Mouse (Mus musculus): ENCODE data around the gene Ap3d1. TPM values are rescaled to one million over a fixed set of nuclear protein-coding genes. Genes with fewer than 3 reads are reported as not detected.

The Ap3d1 gene
- polyA plus RNA-seq, 1 experiment from 2014 or later, result 45.7 TPM

GRCm38 (mm10) chr10:80702536-80703390 lies 39.3 kb downstream of the Ap3d1 start:
- H3K27ac ChIP-seq (ENCODE audit: low read length), result peak overlapping the region; percentile 81
- 2% methylated on average over 47 of the region's 47 CpGs for WGBS
- peaks cover 23% of the 10 kb centered on the region for H3K4me1 ChIP-seq (ENCODE audit: control insufficient read depth, insufficient read depth, low read length)

GRCm38 (mm10) chr10:80701721-80702535 lies 40.1 kb downstream of the Ap3d1 start, which contains the start of the genes Mob3a and Izumo4:
Gene Mob3a, minus strand, starts transcription at chr10:80701977.
Gene Izumo4, plus strand, starts transcription at chr10:80702184.
- Histone ChIP-seq H3K4me1 (ENCODE audit: control insufficient read depth, insufficient read depth, low read length) (peaks cover 23% of the 10 kb centered on the region), H3K9ac (ENCODE audit: low read length) (peak within 1 kb of the TSS; percentile 83), H3K27ac (ENCODE audit: low read length) (peak within 1 kb of the TSS; percentile 81), H3K9me3 (replicated peaks; ENCODE audit: control insufficient read depth, low read length) (no peaks in the 10 kb centered on the region), H3K4me3 (ENCODE audit: low read length) (peak within 1 kb of the TSS; percentile 79), H3K4me2 (ENCODE audit: low read depth, low read length) (peak within 1 kb of the TSS; percentile 92), H3K36me3 (ENCODE audit: control insufficient read depth, insufficient read depth) (no peaks in the 10 kb centered on the region; the same call in 1 of the 2 replicates), H3K27me3 (ENCODE audit: control insufficient read depth, insufficient read depth, low read length) (no peaks in the 10 kb centered on the region)
- peak; percentile 94 for ATAC-seq (replicated peaks; ENCODE audit: extremely low read depth, insufficient read depth, low FRiP score)
- under 1% methylated on average over 59 of the region's 59 CpGs for WGBS

More at GRCm38 (mm10) chr10:80702536-80703390, 39.3 kb downstream of the Ap3d1 start:
- Histone ChIP-seq H3K9me3 (replicated peaks; ENCODE audit: control insufficient read depth, low read length) (no peaks in the 10 kb centered on the region), H3K36me3 (ENCODE audit: control insufficient read depth, insufficient read depth) (peaks cover 6% of the 10 kb centered on the region), H3K4me2 (ENCODE audit: low read depth, low read length) (peak overlapping the region; percentile 92), H3K9ac (ENCODE audit: low read length) (peak overlapping the region; percentile 77), H3K27me3 (ENCODE audit: control insufficient read depth, insufficient read depth, low read length) (no peaks in the 10 kb centered on the region), H3K4me3 (ENCODE audit: low read length) (peak overlapping the region; percentile 79)
- peak; percentile 80 for ATAC-seq (replicated peaks; ENCODE audit: extremely low read depth, insufficient read depth, low FRiP score)

DNA sequence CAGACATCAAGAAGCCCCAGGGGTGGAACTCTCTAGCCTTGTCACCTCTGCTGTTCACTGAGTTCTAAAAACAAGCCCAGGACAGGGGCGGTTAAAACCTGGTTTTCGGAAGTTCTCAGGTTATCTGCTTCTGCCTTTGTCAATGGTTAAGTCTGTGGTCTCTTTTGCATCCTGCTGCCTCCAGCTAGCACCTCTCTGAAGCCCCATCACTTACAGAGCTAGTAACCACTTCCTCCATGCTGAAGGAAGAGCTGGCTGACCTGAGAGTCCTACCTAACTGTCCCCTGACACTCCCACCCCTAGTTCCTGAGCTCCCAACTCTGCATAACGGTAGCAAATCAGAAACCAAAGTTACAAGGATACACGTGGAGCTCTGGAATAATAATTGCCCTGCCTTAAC lies 41.3 kb downstream of the Ap3d1 start:
- peak overlapping the region; percentile 13; the same call in 1 of the 2 replicates for H3K27ac ChIP-seq (ENCODE audit: low read length)
- no peaks in the 10 kb centered on the region for H3K27me3 ChIP-seq (ENCODE audit: control insufficient read depth, insufficient read depth, low read length)
- WGBS, result 23% methylated on average over 4 of the region's 4 CpGs
- peaks cover 34% of the 10 kb centered on the region for H3K4me1 ChIP-seq (ENCODE audit: control insufficient read depth, insufficient read depth, low read length)
- no peak overlapping the region for H3K9ac ChIP-seq (ENCODE audit: low read length)
- no peak for ATAC-seq (replicated peaks; ENCODE audit: extremely low read depth, insufficient read depth, low FRiP score)
- peak overlapping the region; percentile 79 for H3K4me3 ChIP-seq (ENCODE audit: low read length)
- H3K4me2 ChIP-seq (ENCODE audit: low read depth, low read length), result peak overlapping the region; percentile 78
- no peaks in the 10 kb centered on the region for H3K9me3 ChIP-seq (replicated peaks; ENCODE audit: control insufficient read depth, low read length)
- no peaks in the 10 kb centered on the region for H3K36me3 ChIP-seq (ENCODE audit: control insufficient read depth, insufficient read depth)

- H3K4me1 ChIP-seq (ENCODE audit: control insufficient read depth, insufficient read depth, low read length), result peaks cover 34% of the 10 kb centered on the region
- peak overlapping the region; percentile 6; the same call in 1 of the 2 replicates for H3K9ac ChIP-seq (ENCODE audit: low read length)
- no peaks in the 10 kb centered on the region for H3K36me3 ChIP-seq (ENCODE audit: control insufficient read depth, insufficient read depth)
- H3K27ac ChIP-seq (ENCODE audit: low read length), result 0 out of 2 replicates have a peak overlapping the region, but pooled peaks have one; percentile 13
- H3K4me3 ChIP-seq (ENCODE audit: low read length), result peak overlapping the region; percentile 18; the same call in 1 of the 2 replicates
- peak overlapping the region; percentile 78 for H3K4me2 ChIP-seq (ENCODE audit: low read depth, low read length)
- no peaks in the 10 kb centered on the region for H3K9me3 ChIP-seq (replicated peaks; ENCODE audit: control insufficient read depth, low read length)
- no peaks in the 10 kb centered on the region for H3K27me3 ChIP-seq (ENCODE audit: control insufficient read depth, insufficient read depth, low read length)
- 82% methylated on average over 7 of the region's 7 CpGs for WGBS
- ATAC-seq (replicated peaks; ENCODE audit: extremely low read depth, insufficient read depth, low FRiP score), result no peak
Observed at GRCm38 (mm10) chr10:80700038-80700504, 42.0 kb downstream of the Ap3d1 start.

GRCm38 (mm10) chr10:80698605-80699004 lies 43.5 kb downstream of the Ap3d1 start:
- peaks cover 35% of the 10 kb centered on the region for H3K4me1 ChIP-seq (ENCODE audit: control insufficient read depth, insufficient read depth, low read length)
- 86% methylated on average over 9 of the region's 9 CpGs for WGBS

DNA sequence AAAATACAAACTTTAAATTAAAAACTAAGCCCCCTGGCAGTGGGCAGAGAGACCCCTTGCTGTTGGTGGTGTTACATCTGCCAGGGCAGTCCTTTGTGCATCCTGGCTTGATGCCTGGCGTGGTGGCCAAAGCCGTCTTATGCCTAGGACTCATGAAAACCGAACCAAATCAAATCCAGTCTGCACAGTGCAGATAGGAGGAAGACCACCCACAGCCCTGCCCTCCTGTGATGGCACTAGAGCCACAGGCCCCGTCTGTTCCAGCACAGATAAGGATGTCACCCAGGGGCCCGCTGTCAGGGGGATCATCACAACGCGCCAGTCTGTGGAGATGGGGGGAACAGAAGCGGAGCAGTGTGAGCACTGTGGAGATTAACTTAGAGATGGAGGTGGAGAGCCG lies 44.3 kb downstream of the Ap3d1 start:
- H3K27ac ChIP-seq (ENCODE audit: low read length), result no peak overlapping the region
- no peak overlapping the region for H3K9ac ChIP-seq (ENCODE audit: low read length)
- H3K4me1 ChIP-seq (ENCODE audit: control insufficient read depth, insufficient read depth, low read length), result peaks cover 33% of the 10 kb centered on the region
- H3K4me2 ChIP-seq (ENCODE audit: low read depth, low read length), result no peak overlapping the region
- 62% methylated on average over 9 of the region's 9 CpGs for WGBS
- no peak for ATAC-seq (replicated peaks; ENCODE audit: extremely low read depth, insufficient read depth, low FRiP score)
- no peaks in the 10 kb centered on the region for H3K9me3 ChIP-seq (replicated peaks; ENCODE audit: control insufficient read depth, low read length)
- peaks cover 4% of the 10 kb centered on the region for H3K36me3 ChIP-seq (ENCODE audit: control insufficient read depth, insufficient read depth)
- no peak overlapping the region for H3K4me3 ChIP-seq (ENCODE audit: low read length)
- H3K27me3 ChIP-seq (ENCODE audit: control insufficient read depth, insufficient read depth, low read length), result no peaks in the 10 kb centered on the region

More at GRCm38 (mm10) chr10:80698605-80699004, 43.5 kb downstream of the Ap3d1 start:
- H3K4me2 ChIP-seq (ENCODE audit: low read depth, low read length), result no peak overlapping the region
- H3K9ac ChIP-seq (ENCODE audit: low read length), result no peak overlapping the region; the same call in 1 of the 2 replicates
- H3K36me3 ChIP-seq (ENCODE audit: control insufficient read depth, insufficient read depth), result peaks cover 4% of the 10 kb centered on the region
- no peak for ATAC-seq (replicated peaks; ENCODE audit: extremely low read depth, insufficient read depth, low FRiP score)
- no peak overlapping the region for H3K4me3 ChIP-seq (ENCODE audit: low read length)
- no peaks in the 10 kb centered on the region for H3K9me3 ChIP-seq (replicated peaks; ENCODE audit: control insufficient read depth, low read length)
- H3K27ac ChIP-seq (ENCODE audit: low read length), result no peak overlapping the region
- no peaks in the 10 kb centered on the region for H3K27me3 ChIP-seq (ENCODE audit: control insufficient read depth, insufficient read depth, low read length)

- Histone ChIP-seq H3K9ac (ENCODE audit: low read length) (no peak overlapping the region), H3K4me3 (ENCODE audit: low read length) (no peak overlapping the region), H3K27me3 (ENCODE audit: control insufficient read depth, insufficient read depth, low read length) (no peaks in the 10 kb centered on the region), H3K4me1 (ENCODE audit: control insufficient read depth, insufficient read depth, low read length) (peaks cover 34% of the 10 kb centered on the region), H3K9me3 (replicated peaks; ENCODE audit: control insufficient read depth, low read length) (no peaks in the 10 kb centered on the region), H3K36me3 (ENCODE audit: control insufficient read depth, insufficient read depth) (peaks cover 4% of the 10 kb centered on the region), H3K27ac (ENCODE audit: low read length) (no peak overlapping the region), H3K4me2 (ENCODE audit: low read depth, low read length) (no peak overlapping the region)
- WGBS, result 90% methylated on average over 8 of the region's 8 CpGs
- ATAC-seq (replicated peaks; ENCODE audit: extremely low read depth, insufficient read depth, low FRiP score), result no peak
Observed at GRCm38 (mm10) chr10:80697393-80697787, 44.7 kb downstream of the Ap3d1 start.

- 52% methylated on average over 11 of the region's 12 CpGs for WGBS
- Histone ChIP-seq H3K9me3 (replicated peaks; ENCODE audit: control insufficient read depth, low read length) (no peaks in the 10 kb centered on the region), H3K9ac (ENCODE audit: low read length) (peak overlapping the region; percentile 35), H3K27ac (ENCODE audit: low read length) (peak overlapping the region; percentile 76), H3K4me1 (ENCODE audit: control insufficient read depth, insufficient read depth, low read length) (peaks cover 34% of the 10 kb centered on the region), H3K36me3 (ENCODE audit: control insufficient read depth, insufficient read depth) (peaks cover 4% of the 10 kb centered on the region), H3K27me3 (ENCODE audit: control insufficient read depth, insufficient read depth, low read length) (no peaks in the 10 kb centered on the region), H3K4me2 (ENCODE audit: low read depth, low read length) (peak overlapping the region; percentile 23; the same call in 1 of the 2 replicates), H3K4me3 (ENCODE audit: low read length) (no peak overlapping the region)
- ATAC-seq (replicated peaks; ENCODE audit: extremely low read depth, insufficient read depth, low FRiP score), result no peak
Observed at GRCm38 (mm10) chr10:80696502-80697392, 45.3 kb downstream of the Ap3d1 start.

All from heart, embryonic 16.5 days (tissue).